Mouse (Mus musculus) midbrain, embryonic 15.5 days (tissue): Measurements from ENCODE around the gene BC037034. TPM values are rescaled to one million over a fixed set of nuclear protein-coding genes. Genes with fewer than 3 reads are reported as not detected.

Experiments used
- ATAC-seq: fragments of 200-750 bp; cut with Nextera tagmentation; replicated peaks from 2 replicates; pipeline ENCODE4 v1.8.0; 2017; ENCODE audit warnings: moderate TSS enrichment
- H3K27ac ChIP-seq: fragments of 300-500 bp; sonication (generic); 2 replicates; pipeline ENCODE4 v1.5.1; 2015; ENCODE audit warnings: mild to moderate bottlenecking, inconsistent platforms
- H3K27me3 ChIP-seq: fragments of 300-500 bp; sonication (generic); replicated peaks from 2 replicates; pipeline ENCODE4 v1.6.1; 2015; ENCODE audit warnings: inconsistent platforms
- H3K36me3 ChIP-seq: fragments of 300-500 bp; sonication (generic); replicated peaks from 2 replicates; pipeline ENCODE4 v1.6.1; 2015; ENCODE audit warnings: inconsistent platforms
- H3K4me1 ChIP-seq: fragments of 300-500 bp; sonication (generic); 2 replicates; pipeline ENCODE4 v1.6.1; 2015; ENCODE audit warnings: inconsistent platforms
- H3K4me2 ChIP-seq: fragments of 300-500 bp; sonication (generic); 2 replicates; pipeline ENCODE4 v1.6.1; 2015; ENCODE audit warnings: inconsistent platforms, mild to moderate bottlenecking, moderate library complexity
- H3K4me3 ChIP-seq: fragments of 300-500 bp; sonication (generic); 2 replicates; pipeline ENCODE4 v1.5.1; 2015; ENCODE audit warnings: mild to moderate bottlenecking, inconsistent platforms
- H3K9ac ChIP-seq: fragments of 300-500 bp; sonication (generic); 2 replicates; pipeline ENCODE4 v1.6.1; 2015; ENCODE audit warnings: mild to moderate bottlenecking, inconsistent platforms
- H3K9me3 ChIP-seq: fragments of 300-500 bp; sonication (generic); 2 replicates; pipeline ENCODE4 v1.6.1; 2016; ENCODE audit warnings: inconsistent platforms
- WGBS: fragments of 180-500 bp; shearing (Covaris S2); methylation state at CpG from one replicate; pipeline ENCODE4 v1.1.7; 2015; ENCODE audit warnings: mixed read lengths; 5-methylcytosine and 5-hydroxymethylcytosine counted together
- polyA plus RNA-seq: library from polyadenylated mRNA; unstranded; fragments of >200 nt; fragmentation: Nextera tagmentation; extraction: Ambion mirVana; gene quantifications from 2 replicates; pipeline ENCODE4 v1.2.1, GENCODE M21; 2015

The BC037034 gene
- polyA plus RNA-seq, 1 experiment from 2014 or later: 19.5 TPM

GRCm38 (mm10) chr5:138258993-138259392 lies 4.8 kb downstream of the BC037034 start:
- WGBS: 81% methylated on average over 7 of the region's 7 CpGs
- no peak for ATAC-seq
- Histone ChIP-seq H3K9me3 (no peaks in the 10 kb centered on the region), H3K4me2 (no peak overlapping the region), H3K9ac (no peak overlapping the region), H3K4me1 (peaks cover 30% of the 10 kb centered on the region), H3K27me3 (no peaks in the 10 kb centered on the region), H3K27ac (no peak overlapping the region), H3K36me3 (peaks cover 21% of the 10 kb centered on the region), H3K4me3 (no peak overlapping the region)

- Histone ChIP-seq H3K27ac (no peak overlapping the region), H3K9me3 (no peaks in the 10 kb centered on the region), H3K36me3 (peaks cover 21% of the 10 kb centered on the region), H3K27me3 (no peaks in the 10 kb centered on the region), H3K4me2 (no peak overlapping the region), H3K9ac (no peak overlapping the region), H3K4me3 (no peak overlapping the region), H3K4me1 (peaks cover 30% of the 10 kb centered on the region)
- 90% methylated on average over 6 of the region's 6 CpGs for WGBS
- no peak for ATAC-seq
Observed at GRCm38 (mm10) chr5:138258542-138258941, 5.3 kb downstream of the BC037034 start.

GRCm38 (mm10) chr5:138258078-138258477 lies 5.8 kb downstream of the BC037034 start:
- no peak overlapping the region for H3K9ac ChIP-seq
- H3K9me3 ChIP-seq: no peaks in the 10 kb centered on the region
- peaks cover 29% of the 10 kb centered on the region for H3K4me1 ChIP-seq
- no peak overlapping the region for H3K4me3 ChIP-seq
- no peak overlapping the region for H3K27ac ChIP-seq
- no peak overlapping the region for H3K4me2 ChIP-seq
- 84% methylated on average over 3 of the region's 3 CpGs for WGBS
- no peaks in the 10 kb centered on the region for H3K27me3 ChIP-seq
- peaks cover 21% of the 10 kb centered on the region for H3K36me3 ChIP-seq
- no peak for ATAC-seq

GRCm38 (mm10) chr5:138257585-138257978 lies 6.3 kb downstream of the BC037034 start:
- Histone ChIP-seq H3K27me3 (no peaks in the 10 kb centered on the region), H3K27ac (no peak overlapping the region), H3K4me2 (no peak overlapping the region), H3K36me3 (peaks cover 21% of the 10 kb centered on the region), H3K4me3 (no peak overlapping the region), H3K4me1 (peaks cover 24% of the 10 kb centered on the region), H3K9me3 (no peaks in the 10 kb centered on the region), H3K9ac (no peak overlapping the region)
- 93% methylated on average over 4 of the region's 4 CpGs for WGBS
- ATAC-seq: no peak

GRCm38 (mm10) chr5:138256966-138257584 lies 6.8 kb downstream of the BC037034 start:
- H3K27ac ChIP-seq: no peak overlapping the region
- 92% methylated on average over 10 of the region's 10 CpGs for WGBS
- peaks cover 19% of the 10 kb centered on the region for H3K4me1 ChIP-seq
- H3K27me3 ChIP-seq: no peaks in the 10 kb centered on the region
- ATAC-seq: no peak
- H3K9me3 ChIP-seq: no peaks in the 10 kb centered on the region
- no peak overlapping the region for H3K9ac ChIP-seq
- H3K36me3 ChIP-seq: peaks cover 21% of the 10 kb centered on the region
- H3K4me3 ChIP-seq: no peak overlapping the region
- H3K4me2 ChIP-seq: peak overlapping the region; percentile 84; the same call in 1 of the 2 replicates

GRCm38 (mm10) chr5:138256094-138256467 lies 7.8 kb downstream of the BC037034 start:
- WGBS: 18% methylated on average over 7 of the region's 7 CpGs
- no peak; the same call in 1 of the 2 replicates for ATAC-seq
- no peaks in the 10 kb centered on the region for H3K9me3 ChIP-seq

GRCm38 (mm10) chr5:138255353-138256093 lies 8.3 kb downstream of the BC037034 start, which contains the start of gene Lamtor4:
Lamtor4 (plus strand) TSS chr5:138255482.
- Histone ChIP-seq H3K4me2 (peak within 1 kb of the TSS; percentile 84), H3K4me3 (peak within 1 kb of the TSS; percentile 73), H3K9ac (peak within 1 kb of the TSS; percentile 80), H3K27ac (peak within 1 kb of the TSS; percentile 91), H3K36me3 (peaks cover 9% of the 10 kb centered on the region), H3K9me3 (no peaks in the 10 kb centered on the region), H3K27me3 (no peaks in the 10 kb centered on the region), H3K4me1 (peaks cover 16% of the 10 kb centered on the region)
- ATAC-seq: peak; percentile 100
- 0% methylated on average over 38 of the region's 38 CpGs for WGBS

More at GRCm38 (mm10) chr5:138256094-138256467, 7.8 kb downstream of the BC037034 start:
- Histone ChIP-seq H3K27me3 (no peaks in the 10 kb centered on the region), H3K4me2 (peak overlapping the region; percentile 84), H3K27ac (peak overlapping the region; percentile 91), H3K4me1 (peaks cover 16% of the 10 kb centered on the region), H3K9ac (peak overlapping the region; percentile 80), H3K4me3 (peak overlapping the region; percentile 73), H3K36me3 (peaks cover 12% of the 10 kb centered on the region)

GRCm38 (mm10) chr5:138253061-138253460 lies 10.8 kb downstream of the BC037034 start:
- H3K9me3 ChIP-seq: no peaks in the 10 kb centered on the region
- peaks cover 16% of the 10 kb centered on the region for H3K4me1 ChIP-seq
- no peak overlapping the region for H3K4me2 ChIP-seq
- ATAC-seq: no peak
- no peak overlapping the region for H3K4me3 ChIP-seq
- 94% methylated on average over 3 of the region's 3 CpGs for WGBS
- H3K9ac ChIP-seq: no peak overlapping the region
- H3K27me3 ChIP-seq: no peaks in the 10 kb centered on the region
- H3K27ac ChIP-seq: no peak overlapping the region
- no peaks in the 10 kb centered on the region for H3K36me3 ChIP-seq

GRCm38 (mm10) chr5:138251144-138251543 lies 12.7 kb downstream of the BC037034 start:
- H3K4me1 ChIP-seq: peaks cover 8% of the 10 kb centered on the region
- no peaks in the 10 kb centered on the region for H3K27me3 ChIP-seq
- H3K4me3 ChIP-seq: no peak overlapping the region
- no peaks in the 10 kb centered on the region for H3K36me3 ChIP-seq
- no peak overlapping the region for H3K9ac ChIP-seq
- H3K27ac ChIP-seq: no peak overlapping the region
- H3K4me2 ChIP-seq: no peak overlapping the region
- WGBS: 82% methylated on average over 12 of the region's 12 CpGs
- ATAC-seq: no peak
- no peaks in the 10 kb centered on the region for H3K9me3 ChIP-seq

GRCm38 (mm10) chr5:138241511-138241910 lies 22.3 kb downstream of the BC037034 start:
- Histone ChIP-seq H3K27ac (no peak overlapping the region), H3K4me1 (no peaks in the 10 kb centered on the region), H3K27me3 (no peaks in the 10 kb centered on the region), H3K9ac (no peak overlapping the region), H3K4me3 (no peak overlapping the region), H3K4me2 (no peak overlapping the region), H3K36me3 (no peaks in the 10 kb centered on the region), H3K9me3 (no peaks in the 10 kb centered on the region)
- ATAC-seq: no peak
- WGBS: 49% methylated on average over 2 of the region's 2 CpGs

GRCm38 (mm10) chr5:138234224-138234623 lies 29.6 kb downstream of the BC037034 start:
- H3K36me3 ChIP-seq: no peaks in the 10 kb centered on the region
- H3K4me2 ChIP-seq: no peak overlapping the region
- no peak overlapping the region for H3K27ac ChIP-seq
- no peak overlapping the region for H3K9ac ChIP-seq
- H3K4me1 ChIP-seq: no peaks in the 10 kb centered on the region
- ATAC-seq: no peak
- H3K9me3 ChIP-seq: no peaks in the 10 kb centered on the region
- no peaks in the 10 kb centered on the region for H3K27me3 ChIP-seq
- no peak overlapping the region for H3K4me3 ChIP-seq

- no peaks in the 10 kb centered on the region for H3K4me1 ChIP-seq
- H3K4me3 ChIP-seq: no peak overlapping the region
- no peaks in the 10 kb centered on the region for H3K36me3 ChIP-seq
- no peak overlapping the region for H3K4me2 ChIP-seq
- H3K27me3 ChIP-seq: no peaks in the 10 kb centered on the region
- no peak for ATAC-seq
- no peak overlapping the region for H3K9ac ChIP-seq
- no peak overlapping the region for H3K27ac ChIP-seq
- no peaks in the 10 kb centered on the region for H3K9me3 ChIP-seq
- 87% methylated on average over 2 of the region's 2 CpGs for WGBS
Observed at GRCm38 (mm10) chr5:138233778-138234177, 30.1 kb downstream of the BC037034 start.

GRCm38 (mm10) chr5:138229511-138229910 lies 34.3 kb downstream of the BC037034 start:
- Histone ChIP-seq H3K9me3 (no peaks in the 10 kb centered on the region), H3K9ac (no peak overlapping the region), H3K4me1 (no peaks in the 10 kb centered on the region), H3K4me2 (no peak overlapping the region), H3K27ac (no peak overlapping the region), H3K4me3 (no peak overlapping the region), H3K27me3 (no peaks in the 10 kb centered on the region), H3K36me3 (no peaks in the 10 kb centered on the region)
- WGBS: 95% methylated on average over 3 of the region's 3 CpGs
- no peak for ATAC-seq
